Mouse (Mus musculus) limb, embryonic 12.5 days (tissue): ENCODE measurements at regions not wholly inside any gene's neighbourhood (a gene's known extent, or its start where the extent isn't known, plus 50 kb on each side); places are given as distances from the start of the nearest gene placed in this dataset.

ENCODE experiments used
- ATAC-seq: fragments of 200-750 bp; cut with Nextera tagmentation; 2 replicates; pipeline ENCODE4 v1.8.0; 2017; ENCODE audit warnings: low read depth, moderate TSS enrichment; ENCODE audit not compliant: insufficient number of reproducible peaks, insufficient read depth, low FRiP score, low TSS enrichment
- H3K27ac ChIP-seq: fragments of 300-500 bp; sonication (generic); 2 replicates; pipeline ENCODE4 v1.5.1; 2016; ENCODE audit warnings: mild to moderate bottlenecking, moderate library complexity
- H3K27me3 ChIP-seq: fragments of 300-500 bp; sonication (generic); 2 replicates; pipeline ENCODE4 v1.6.1; 2016; ENCODE audit warnings: mild to moderate bottlenecking, moderate library complexity
- H3K36me3 ChIP-seq: fragments of 300-500 bp; sonication (generic); 2 replicates; pipeline ENCODE4 v1.6.1; 2016; ENCODE audit warnings: mild to moderate bottlenecking, moderate library complexity
- H3K4me1 ChIP-seq: fragments of 300-500 bp; sonication (generic); replicated peaks from 2 replicates; pipeline ENCODE4 v1.6.1; 2016
- H3K4me2 ChIP-seq: fragments of 300-500 bp; sonication (generic); 2 replicates; pipeline ENCODE4 v1.6.1; 2016; ENCODE audit warnings: mild to moderate bottlenecking, moderate library complexity
- H3K4me3 ChIP-seq: fragments of 300-500 bp; sonication (generic); replicated peaks from 2 replicates; pipeline ENCODE4 v1.5.1; 2016; ENCODE audit warnings: mild to moderate bottlenecking
- H3K9ac ChIP-seq: fragments of 300-500 bp; sonication (generic); replicated peaks from 2 replicates; pipeline ENCODE4 v1.6.1; 2016; ENCODE audit warnings: mild to moderate bottlenecking, moderate library complexity
- H3K9me3 ChIP-seq: fragments of 300-500 bp; sonication (generic); 2 replicates; pipeline ENCODE4 v1.6.1; 2016; ENCODE audit warnings: mild to moderate bottlenecking, moderate library complexity
- WGBS: fragments of 180-500 bp; shearing (Covaris S2); methylation state at CpG from one replicate; pipeline ENCODE4 v1.1.7; 2016; 5-methylcytosine and 5-hydroxymethylcytosine counted together

- Histone ChIP-seq H3K36me3 (no peaks in the 10 kb centered on the region), H3K27me3 (no peaks in the 10 kb centered on the region), H3K4me1 (0 out of 2 replicates have a peak, but pooled peaks cover 4% of the 10 kb centered on the region), H3K4me2 (peak overlapping the region; percentile 48), H3K4me3 (peak overlapping the region; percentile 30), H3K27ac (no peak overlapping the region), H3K9ac (no peak overlapping the region), H3K9me3 (no peaks in the 10 kb centered on the region)
- WGBS, result 32% methylated on average over 2 of the region's 5 CpGs
- 0 out of 2 replicates have a peak, but pooled peaks have one; percentile 26 for ATAC-seq
These were observed 114.0 kb upstream of the Cpsf6 start for GRCm38 (mm10) chr10:117493824-117494121.

- WGBS, result 91% methylated on average over 3 of the region's 3 CpGs
- H3K4me2 ChIP-seq, result no peak overlapping the region
- no peaks in the 10 kb centered on the region for H3K9me3 ChIP-seq
These were observed 113.4 kb upstream of the Cpsf6 start for GRCm38 (mm10) chr10:117493091-117493823.

DNA sequence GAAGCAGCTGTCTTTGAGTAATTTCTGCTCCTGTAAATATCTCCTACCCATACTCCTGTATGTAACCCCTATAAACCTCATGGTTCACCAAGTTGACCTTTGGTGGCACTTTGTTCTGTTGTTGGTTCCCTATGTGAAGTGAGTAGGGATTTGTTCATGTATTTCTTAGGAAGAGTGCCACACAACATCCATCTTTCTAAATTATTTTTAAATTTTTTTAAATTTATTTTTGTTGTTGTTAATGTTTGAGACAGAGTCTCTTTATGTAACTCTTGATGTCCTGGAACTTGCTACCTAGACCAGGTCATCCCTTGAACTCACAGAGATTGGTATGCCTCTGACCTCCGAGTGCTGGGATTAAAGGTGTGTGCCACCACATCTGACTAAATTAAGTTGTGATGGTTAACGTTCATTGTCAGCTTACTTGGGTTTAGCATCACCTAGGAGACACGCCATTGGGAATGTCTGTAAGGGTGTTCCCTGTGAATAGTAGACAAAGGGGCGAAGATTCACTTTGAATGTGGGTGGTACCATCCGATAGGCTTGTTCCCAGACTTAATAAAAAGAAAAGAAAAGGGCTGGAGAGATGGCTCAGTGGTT, 112.7 kb upstream of the Cpsf6 start:
- H3K4me2 ChIP-seq, result no peak overlapping the region
- ATAC-seq, result no peak
- H3K36me3 ChIP-seq, result no peaks in the 10 kb centered on the region
- 92% methylated on average over 5 of the region's 5 CpGs for WGBS
- H3K9ac ChIP-seq, result no peak overlapping the region
- no peak overlapping the region for H3K27ac ChIP-seq
- H3K9me3 ChIP-seq, result no peaks in the 10 kb centered on the region
- no peaks in the 10 kb centered on the region for H3K27me3 ChIP-seq
- no peak overlapping the region for H3K4me3 ChIP-seq
- H3K4me1 ChIP-seq, result 0 out of 2 replicates have a peak, but pooled peaks cover 4% of the 10 kb centered on the region

More at GRCm38 (mm10) chr10:117493091-117493823, 113.4 kb upstream of the Cpsf6 start:
- H3K4me1 ChIP-seq, result 0 out of 2 replicates have a peak, but pooled peaks cover 4% of the 10 kb centered on the region
- no peaks in the 10 kb centered on the region for H3K36me3 ChIP-seq
- no peaks in the 10 kb centered on the region for H3K27me3 ChIP-seq
- ATAC-seq, result no peak
- H3K27ac ChIP-seq, result no peak overlapping the region
- no peak overlapping the region for H3K4me3 ChIP-seq
- no peak overlapping the region for H3K9ac ChIP-seq

GRCm38 (mm10) chr10:117491711-117492110, 111.9 kb upstream of the Cpsf6 start:
- Histone ChIP-seq H3K9ac (no peak overlapping the region), H3K27ac (no peak overlapping the region), H3K4me3 (no peak overlapping the region), H3K36me3 (no peaks in the 10 kb centered on the region), H3K27me3 (no peaks in the 10 kb centered on the region), H3K9me3 (no peaks in the 10 kb centered on the region), H3K4me2 (no peak overlapping the region), H3K4me1 (0 out of 2 replicates have a peak, but pooled peaks cover 4% of the 10 kb centered on the region)
- ATAC-seq, result no peak
- WGBS, result 56% methylated on average over 1 of the region's 1 CpGs

GRCm38 (mm10) chr10:117490851-117491595, 111.2 kb upstream of the Cpsf6 start:
- ATAC-seq, result no peak
- Histone ChIP-seq H3K27ac (no peak overlapping the region), H3K27me3 (no peaks in the 10 kb centered on the region), H3K9me3 (no peaks in the 10 kb centered on the region), H3K4me1 (0 out of 2 replicates have a peak, but pooled peaks cover 4% of the 10 kb centered on the region), H3K4me2 (no peak overlapping the region), H3K9ac (no peak overlapping the region), H3K4me3 (no peak overlapping the region), H3K36me3 (no peaks in the 10 kb centered on the region)
- 84% methylated on average over 4 of the region's 4 CpGs for WGBS

DNA sequence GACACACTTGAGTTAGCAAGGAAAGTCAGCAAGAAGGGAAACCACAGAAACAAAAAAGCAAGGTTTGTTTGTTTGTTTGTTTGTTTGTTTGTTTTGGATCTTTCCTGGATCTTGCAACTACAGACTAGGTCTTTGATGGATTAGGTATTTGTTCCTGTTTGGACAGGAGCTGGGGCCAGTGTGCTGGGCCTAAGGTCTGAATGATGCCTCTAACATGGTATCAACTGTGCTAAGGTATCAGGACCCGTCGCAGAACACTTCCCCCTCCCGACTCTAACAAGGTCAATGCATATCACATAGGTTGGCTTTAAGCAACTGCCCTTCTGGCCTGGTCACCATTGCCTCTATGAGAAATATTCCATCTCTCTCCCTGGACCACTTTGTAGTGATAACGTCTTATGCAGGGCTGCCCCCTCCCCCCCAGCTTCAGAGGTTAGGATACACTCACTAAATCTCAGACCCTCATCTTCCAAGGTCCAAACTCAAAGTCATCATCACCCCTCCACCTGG, 103.3 kb upstream of the Cpsf6 start:
- 93% methylated on average over 4 of the region's 4 CpGs for WGBS
- Histone ChIP-seq H3K27ac (no peak overlapping the region), H3K9ac (no peak overlapping the region), H3K36me3 (no peaks in the 10 kb centered on the region), H3K27me3 (no peaks in the 10 kb centered on the region), H3K4me3 (no peak overlapping the region), H3K4me2 (no peak overlapping the region), H3K4me1 (0 out of 2 replicates have a peak, but pooled peaks cover 2% of the 10 kb centered on the region), H3K9me3 (no peaks in the 10 kb centered on the region)
- ATAC-seq, result no peak

- no peak for ATAC-seq
- no peaks in the 10 kb centered on the region for H3K9me3 ChIP-seq
- H3K4me2 ChIP-seq, result no peak overlapping the region
- no peak overlapping the region for H3K4me3 ChIP-seq
- no peak overlapping the region for H3K9ac ChIP-seq
- no peaks in the 10 kb centered on the region for H3K27me3 ChIP-seq
- H3K27ac ChIP-seq, result no peak overlapping the region
- WGBS, result 84% methylated on average over 3 of the region's 3 CpGs
- no peaks in the 10 kb centered on the region for H3K36me3 ChIP-seq
- H3K4me1 ChIP-seq, result 0 out of 2 replicates have a peak, but pooled peaks cover 3% of the 10 kb centered on the region
These were observed 102.5 kb upstream of the Cpsf6 start for GRCm38 (mm10) chr10:117482361-117482760.

GRCm38 (mm10) chr10:117481341-117481990, 101.7 kb upstream of the Cpsf6 start:
- 78% methylated on average over 5 of the region's 5 CpGs for WGBS

DNA sequence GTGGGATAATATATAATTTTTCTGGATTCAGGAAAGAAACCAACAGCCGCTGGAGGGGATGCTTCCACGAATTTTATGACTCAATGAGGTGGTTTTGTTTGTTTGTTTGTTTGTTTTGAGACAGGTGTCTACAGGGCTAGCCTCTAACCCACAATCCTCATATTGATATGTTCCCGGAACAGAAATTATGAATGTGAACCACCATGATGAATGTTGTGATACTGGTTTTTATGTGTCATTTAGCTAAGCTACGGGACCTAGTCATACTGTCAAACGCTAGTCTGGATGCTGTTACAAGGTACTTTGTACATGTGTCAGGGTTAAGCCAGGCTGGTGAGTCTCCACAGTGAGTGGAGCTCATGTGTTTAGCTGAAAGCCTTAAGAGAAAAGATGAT, 100.6 kb upstream of the Cpsf6 start:
- no peaks in the 10 kb centered on the region for H3K27me3 ChIP-seq
- WGBS, result 85% methylated on average over 5 of the region's 5 CpGs
- no peak overlapping the region for H3K9ac ChIP-seq
- H3K27ac ChIP-seq, result no peak overlapping the region
- no peaks in the 10 kb centered on the region for H3K9me3 ChIP-seq
- no peak for ATAC-seq
- H3K4me2 ChIP-seq, result no peak overlapping the region
- H3K4me3 ChIP-seq, result no peak overlapping the region
- H3K4me1 ChIP-seq, result 0 out of 2 replicates have a peak, but pooled peaks cover 3% of the 10 kb centered on the region
- no peaks in the 10 kb centered on the region for H3K36me3 ChIP-seq

More at GRCm38 (mm10) chr10:117481341-117481990, 101.7 kb upstream of the Cpsf6 start:
- no peaks in the 10 kb centered on the region for H3K36me3 ChIP-seq
- no peak overlapping the region for H3K4me3 ChIP-seq
- no peaks in the 10 kb centered on the region for H3K9me3 ChIP-seq
- 0 out of 2 replicates have a peak, but pooled peaks cover 3% of the 10 kb centered on the region for H3K4me1 ChIP-seq
- no peak overlapping the region for H3K4me2 ChIP-seq
- H3K27me3 ChIP-seq, result no peaks in the 10 kb centered on the region
- no peak for ATAC-seq
- H3K9ac ChIP-seq, result no peak overlapping the region
- H3K27ac ChIP-seq, result no peak overlapping the region

DNA sequence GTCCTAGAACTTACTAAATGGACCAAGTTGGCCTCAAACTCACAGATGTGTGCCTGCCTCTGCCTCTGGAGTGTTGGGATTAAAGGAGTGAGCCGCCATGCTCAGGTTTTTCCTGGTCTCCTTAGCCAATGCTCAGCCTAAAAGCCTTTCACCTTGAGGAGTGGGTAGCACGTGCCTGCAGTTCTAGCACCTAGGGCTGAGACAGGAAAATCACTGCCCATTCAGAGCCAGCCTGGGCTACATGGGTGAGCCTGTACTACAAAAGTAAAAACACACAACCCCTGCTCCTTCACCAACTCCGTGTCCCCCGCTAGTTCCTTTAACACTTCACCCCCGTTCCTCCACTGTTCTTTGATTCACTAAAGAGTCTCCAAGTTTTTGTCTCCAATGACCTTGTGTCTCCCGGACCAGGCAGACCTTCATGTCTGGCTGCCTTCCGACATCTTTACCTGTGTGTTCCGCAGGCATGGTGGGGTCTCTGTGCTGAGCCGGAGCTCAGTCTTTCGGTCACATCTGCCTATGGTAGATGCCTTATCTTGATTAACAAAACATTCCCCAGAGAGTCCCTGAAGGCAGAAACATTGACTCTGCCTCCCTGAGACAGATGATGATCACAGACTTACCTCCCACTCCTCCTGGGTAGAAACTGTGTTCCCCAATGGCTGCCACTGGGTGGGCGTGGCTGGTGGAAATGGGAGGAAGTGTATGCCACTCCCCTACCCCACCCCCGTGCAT, 100.1 kb upstream of the Cpsf6 start:
- whole genome bisulfite sequencing, result 90% methylated on average over 12 of the region's 12 CpGs
- H3K9ac ChIP-seq, result no peak overlapping the region
- H3K27ac ChIP-seq, result no peak overlapping the region
- no peak overlapping the region for H3K4me2 ChIP-seq
- ATAC-seq, result no peak
- no peaks in the 10 kb centered on the region for H3K36me3 ChIP-seq
- no peak overlapping the region for H3K4me3 ChIP-seq
- H3K9me3 ChIP-seq, result no peaks in the 10 kb centered on the region
- H3K27me3 ChIP-seq, result no peaks in the 10 kb centered on the region
- H3K4me1 ChIP-seq, result 0 out of 2 replicates have a peak, but pooled peaks cover 3% of the 10 kb centered on the region
